Mouse (Mus musculus) inflammation-experienced regulatory T-cells (primary cell): ENCODE data around the gene Myo18b. TPM values are rescaled to one million over a fixed set of nuclear protein-coding genes. Genes with fewer than 3 reads are reported as not detected.

Experiments used
- polyA plus RNA-seq, 2 experiments: library from polyadenylated mRNA; unstranded; fragments of 100-300 nt; shearing (Covaris generic); gene quantifications; one replicate each; pipeline ENCODE4 v1.2.1; 2017

Myo18b gene
- polyA plus RNA-seq: under 1 TPM; 0.17 to 0.67 TPM

GRCm38 (mm10) chr5:112895674-112896654, at the start of gene Myo18b:
Gene Myo18b (minus strand): TSS chr5:112896362.

Other genes starting within 250 kb of the Myo18b start
- gene Grk3, start 119.4 kb upstream of the Myo18b start, polyA plus RNA-seq: 1 to 10 TPM in 1 of 2 experiments, under 1 TPM in 1; 0.43 to 4.0 TPM
- under 1 TPM in 1 of 2 experiments, not detected in 1; 0.67 TPM for gene Crybb2, start 173.8 kb upstream of the Myo18b start, polyA plus RNA-seq
- gene Crybb3, start 185.2 kb upstream of the Myo18b start, polyA plus RNA-seq: 1 to 10 TPM in 1 of 2 experiments, not detected in 1; 3.1 TPM